Mouse (Mus musculus) urinary bladder, adult 2 months (tissue): ENCODE measurements around the gene Smim22. TPM values are rescaled to one million over a fixed set of nuclear protein-coding genes. Genes with fewer than 3 reads are reported as not detected.

Experiments used
- DNase-seq: peaks from one replicate; pipeline ENCODE4 v3.0.0; 2022; ENCODE audit warnings: low spot score
- polyA plus RNA-seq: library from polyadenylated mRNA; depleted of rRNA; stranded (reverse); fragments of >200 nt; gene quantifications from 2 replicates; pipeline ENCODE4 v1.2.3, GENCODE M21; 2012; rRNA removed

The Smim22 gene
- polyA plus RNA-seq, 1 experiment, result 92.6 TPM

DNA sequence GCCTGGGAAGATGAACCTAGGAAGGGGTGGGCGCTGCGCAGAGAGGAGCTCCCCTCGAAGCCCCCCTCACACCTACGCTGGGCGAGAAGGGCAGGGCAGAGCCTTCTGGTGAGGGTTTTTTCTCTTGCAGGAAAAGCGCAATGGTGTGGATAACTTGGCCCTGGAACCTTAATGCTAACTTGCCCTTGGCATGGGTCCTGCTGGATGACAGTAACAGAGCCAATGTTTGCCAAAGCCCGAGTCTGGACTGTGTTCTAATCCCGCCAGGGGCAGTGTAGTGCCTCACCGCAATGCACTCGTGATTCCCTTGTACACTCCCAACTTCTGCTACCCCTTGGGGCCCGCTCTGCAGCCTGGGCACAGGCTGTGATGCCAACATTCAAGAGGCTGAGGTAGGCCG, 988 bp downstream of the Smim22 start:
- DNase-seq, result no peak

DNA sequence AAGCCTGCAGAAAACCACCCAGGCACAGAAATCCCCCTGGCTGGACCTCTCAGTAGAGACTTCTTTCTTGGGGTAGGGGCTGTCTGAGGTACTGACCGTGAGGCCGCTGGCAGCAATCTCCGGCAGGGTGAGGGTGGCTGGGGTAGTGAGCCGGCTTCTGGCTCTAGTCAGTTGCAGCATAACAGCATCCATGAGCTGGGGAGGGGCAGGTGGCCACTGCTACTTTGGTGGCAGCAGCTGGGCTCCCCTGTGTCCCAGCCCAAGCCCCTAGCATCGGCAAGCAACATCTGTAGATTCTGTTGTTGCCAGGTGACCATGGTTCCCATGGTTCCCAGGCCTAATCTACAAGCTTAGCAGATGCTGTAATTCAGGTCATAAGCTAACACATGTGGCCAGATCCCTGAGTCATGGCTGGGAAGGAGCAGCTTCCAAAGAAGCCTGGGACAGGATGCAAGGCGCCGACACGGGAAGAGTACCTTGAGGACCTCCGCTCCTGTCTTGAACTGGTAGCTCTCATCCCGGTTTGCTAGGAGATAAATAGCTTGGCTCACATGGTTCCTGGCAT, 3.4 kb downstream of the Smim22 start:
- no peak for DNase-seq

DNA sequence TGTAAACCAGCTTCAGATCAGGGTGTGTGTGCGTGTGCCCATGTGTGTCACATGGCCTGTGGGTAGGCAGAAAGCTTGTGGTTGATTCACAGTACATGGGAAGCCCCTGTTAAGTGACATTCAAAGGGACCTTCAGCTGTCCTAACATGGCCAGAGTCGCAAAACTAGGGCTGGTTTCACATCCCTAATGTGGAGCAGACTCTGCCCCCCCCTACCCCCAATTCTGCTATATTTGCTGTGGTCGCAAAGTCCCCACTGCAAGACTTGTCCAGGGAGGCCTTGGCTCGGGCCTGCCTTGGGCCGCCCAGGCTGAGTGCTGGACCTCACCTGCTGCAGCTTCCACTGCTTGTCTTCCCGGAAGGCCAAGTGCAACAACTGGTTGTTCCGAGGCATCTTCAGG, 4.2 kb downstream of the Smim22 start:
- DNase-seq, result no peak

DNA sequence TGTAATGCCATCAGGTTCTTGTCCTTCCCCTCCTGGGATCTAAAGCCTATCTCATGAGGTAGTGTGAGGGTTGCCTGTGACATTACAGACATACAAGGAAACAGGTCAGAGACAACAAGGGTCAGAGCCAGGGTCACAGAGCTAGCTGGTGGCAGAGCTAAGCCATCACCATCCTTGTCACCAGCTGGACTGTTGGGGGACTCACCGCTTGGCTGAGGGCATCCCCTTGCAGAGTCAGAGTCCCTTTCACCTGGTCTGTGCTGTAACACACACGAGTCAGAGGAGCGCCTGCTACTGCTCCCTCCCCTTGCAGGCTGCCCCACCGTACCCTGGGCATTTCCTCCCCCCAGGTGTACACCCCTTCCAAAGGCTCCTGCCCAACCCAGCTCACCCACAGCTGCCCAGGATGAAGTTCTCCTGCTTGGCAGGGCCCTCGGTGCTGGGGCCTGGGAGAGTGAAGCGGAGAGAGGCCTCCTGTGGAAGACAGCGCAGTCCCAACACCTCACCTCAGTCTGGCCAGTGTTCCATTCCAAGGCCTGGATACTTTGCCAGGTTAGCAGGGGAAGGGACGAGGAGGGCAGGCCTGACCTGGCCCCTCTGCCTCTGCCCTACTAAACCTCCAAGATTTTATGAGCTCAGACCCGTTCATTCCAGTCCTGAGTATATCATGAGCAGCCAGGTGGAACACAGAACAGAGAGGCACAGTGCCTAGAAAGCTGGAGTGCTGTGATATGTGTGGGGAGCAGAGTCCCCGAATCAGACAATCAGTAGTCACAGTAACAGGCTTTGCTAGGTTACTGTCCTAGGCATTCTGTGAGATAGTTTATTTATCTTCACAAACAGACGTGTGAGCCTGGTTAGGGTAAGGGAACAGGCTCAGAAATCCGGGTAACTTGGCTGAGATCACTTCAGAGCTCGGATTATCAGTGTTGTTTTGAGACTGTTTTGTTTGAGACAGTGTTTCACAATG, 5.2 kb downstream of the Smim22 start:
- DNase-seq, result no peak

DNA sequence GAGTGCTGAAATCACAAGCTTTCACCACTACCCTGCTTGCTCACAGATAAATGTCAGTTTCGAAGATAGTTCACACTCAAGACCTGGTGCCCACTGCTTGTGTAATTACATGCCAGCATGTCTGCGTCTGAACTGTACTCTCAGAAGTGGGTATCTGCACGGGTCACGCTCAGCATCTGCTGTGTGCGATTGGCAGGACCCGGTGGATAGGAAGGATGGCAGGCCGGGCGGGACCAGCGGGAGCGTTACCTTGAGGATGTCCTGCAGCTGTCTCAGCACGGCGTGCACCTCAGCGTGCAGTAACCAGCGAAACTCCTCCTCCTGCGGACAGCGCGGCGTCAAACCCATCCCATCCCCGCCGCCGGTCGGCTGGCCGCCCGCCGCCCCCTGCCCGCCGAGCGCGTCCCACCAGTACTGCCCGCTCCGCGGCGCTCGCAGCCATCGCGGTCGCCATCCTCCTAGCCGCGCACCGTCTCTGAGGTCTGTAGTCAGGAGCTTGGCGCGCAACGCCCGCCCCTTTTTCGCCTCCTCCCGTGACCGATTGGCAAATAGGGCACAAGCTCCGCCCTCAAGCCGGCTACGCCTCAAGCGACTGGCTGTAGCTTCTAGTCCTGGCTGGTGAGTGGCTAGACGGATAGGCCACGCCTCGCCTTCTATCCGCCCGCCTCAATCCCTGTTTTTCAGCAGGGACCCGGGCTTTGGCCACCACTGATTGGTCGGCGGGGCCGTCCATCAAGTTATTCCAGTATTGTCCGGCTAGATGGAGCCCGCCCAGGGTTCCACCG, 6.2 kb downstream of the Smim22 start, which contains the start of gene Rogdi:
TSS of gene Rogdi (minus strand) at position 500 of the 785 bp plus-strand sequence.
- peak; percentile 86 for DNase-seq

DNA sequence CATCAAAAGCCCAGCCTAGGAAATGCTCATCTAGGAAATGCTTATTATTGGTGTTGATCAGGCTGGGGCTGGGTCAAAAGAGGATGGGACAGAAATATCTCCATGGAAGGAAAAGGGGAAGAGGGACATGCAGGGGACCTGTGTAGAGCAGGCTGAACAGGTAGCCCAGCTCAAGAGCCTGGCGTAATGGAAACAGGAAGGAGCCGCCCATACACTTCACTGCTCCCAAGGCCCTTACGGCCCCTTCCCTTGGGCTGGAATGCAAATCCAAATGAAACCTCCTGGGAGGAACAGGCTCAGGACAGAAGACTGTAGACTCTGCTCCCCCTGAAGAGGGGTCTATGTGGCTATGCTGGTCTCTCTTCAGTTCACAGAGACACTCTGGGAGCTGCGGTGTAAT, 7.5 kb downstream of the Smim22 start:
- DNase-seq, result no peak

DNA sequence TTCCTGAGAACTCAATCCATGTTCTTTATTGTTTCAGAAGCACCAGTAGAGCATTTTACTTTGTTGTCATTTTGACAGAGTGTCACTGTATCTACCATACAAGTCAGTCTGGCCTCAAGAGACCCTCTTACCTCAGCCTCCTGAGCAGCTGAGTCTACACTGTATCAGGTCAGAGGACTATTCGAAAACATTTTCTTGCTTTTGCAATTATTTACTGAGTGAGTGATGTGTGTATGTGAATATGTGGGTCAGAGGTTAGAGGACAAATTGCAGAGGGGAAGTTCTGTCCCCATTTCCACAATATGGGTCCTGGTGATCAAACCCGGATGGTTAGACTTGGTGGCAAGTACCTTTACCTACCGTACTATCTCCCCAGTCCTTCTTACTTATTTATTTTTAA, 16.9 kb downstream of the Smim22 start:
- DNase-seq, result no peak

DNA sequence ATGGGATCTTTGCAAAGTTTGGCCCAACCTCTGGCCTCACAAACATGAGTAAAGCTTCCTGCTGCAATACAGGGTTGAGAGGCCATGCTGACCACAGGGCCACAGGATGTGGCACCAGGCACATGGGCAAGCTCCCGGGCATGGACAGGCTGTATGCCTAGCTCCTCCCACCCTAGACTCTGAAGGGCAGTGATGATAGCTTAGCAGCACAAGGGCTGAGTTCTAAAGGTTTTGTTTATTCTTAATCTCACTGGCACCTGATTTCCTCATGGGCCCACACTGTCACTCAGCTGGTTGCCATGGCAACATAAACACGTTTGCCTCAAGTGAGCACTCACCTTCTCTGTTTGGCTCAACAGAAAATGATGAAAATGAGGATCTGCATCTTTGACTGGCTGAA, 22.8 kb downstream of the Smim22 start:
- DNase-seq, result no peak

DNA sequence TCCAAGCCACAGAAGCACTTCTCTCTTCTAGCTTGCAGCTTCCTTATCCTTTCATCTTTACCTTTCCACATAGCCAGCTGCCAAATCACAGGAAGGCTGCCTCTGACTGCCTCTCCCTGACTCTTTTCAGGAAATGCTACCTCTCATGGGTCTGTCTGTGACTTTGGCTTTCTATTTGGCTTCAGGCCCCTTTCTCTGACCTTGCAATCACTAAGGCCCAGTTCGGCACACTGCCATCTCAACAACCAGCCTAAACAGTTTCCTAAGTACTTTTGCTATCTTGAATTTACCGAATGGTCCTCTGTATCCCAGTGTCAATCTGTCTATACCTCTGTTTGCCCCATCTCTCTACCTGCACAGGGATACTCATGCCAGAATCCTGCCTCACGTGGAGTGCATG, 28.5 kb downstream of the Smim22 start:
- no peak for DNase-seq

DNA sequence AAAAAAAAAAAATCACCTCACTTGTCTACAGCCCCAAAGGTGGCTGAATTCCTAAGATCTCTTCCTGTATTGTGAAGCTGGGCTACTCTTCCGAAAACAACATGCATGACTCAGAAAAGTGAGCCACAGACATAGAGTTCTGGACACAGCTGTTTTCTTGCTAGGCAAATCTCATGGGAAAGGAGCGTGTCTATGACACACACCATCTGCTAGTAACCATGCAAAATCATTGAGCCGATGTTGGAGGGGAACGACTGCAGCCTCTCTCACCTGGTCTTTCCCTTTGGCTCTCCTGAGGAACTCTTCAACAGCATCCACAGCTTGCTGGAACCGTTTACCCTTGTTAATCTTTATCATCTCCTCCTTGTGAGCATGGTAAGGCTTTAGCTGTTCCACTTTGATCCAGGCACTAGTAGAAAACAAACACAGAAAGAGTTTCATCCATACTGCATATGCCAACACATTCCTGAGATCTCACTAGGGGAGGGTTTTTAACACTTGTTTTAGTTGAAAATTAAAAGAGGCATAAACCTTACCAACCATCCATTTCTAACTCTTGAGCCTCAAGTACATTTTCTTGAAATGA, 29.7 kb downstream of the Smim22 start:
- DNase-seq, result no peak

DNA sequence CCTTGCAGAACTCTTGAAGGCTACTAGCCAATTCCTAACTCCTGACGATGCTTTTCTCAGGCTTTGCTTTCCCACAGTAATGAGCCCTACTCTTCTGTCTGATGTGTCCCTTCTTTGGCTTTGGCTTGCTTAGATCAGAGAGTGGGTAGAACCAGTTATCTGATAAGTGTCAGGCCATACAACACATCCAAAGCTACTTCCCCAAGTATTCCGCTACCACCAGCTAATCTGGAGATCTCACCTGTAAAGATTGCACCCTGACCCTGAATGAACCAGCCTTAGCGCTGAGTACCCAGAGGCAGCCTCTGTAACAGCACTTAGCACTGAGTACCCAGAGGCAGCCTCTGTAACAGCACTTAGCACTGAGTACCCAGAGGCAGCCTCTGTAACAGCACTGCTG, 38.2 kb downstream of the Smim22 start:
- DNase-seq, result no peak

DNA sequence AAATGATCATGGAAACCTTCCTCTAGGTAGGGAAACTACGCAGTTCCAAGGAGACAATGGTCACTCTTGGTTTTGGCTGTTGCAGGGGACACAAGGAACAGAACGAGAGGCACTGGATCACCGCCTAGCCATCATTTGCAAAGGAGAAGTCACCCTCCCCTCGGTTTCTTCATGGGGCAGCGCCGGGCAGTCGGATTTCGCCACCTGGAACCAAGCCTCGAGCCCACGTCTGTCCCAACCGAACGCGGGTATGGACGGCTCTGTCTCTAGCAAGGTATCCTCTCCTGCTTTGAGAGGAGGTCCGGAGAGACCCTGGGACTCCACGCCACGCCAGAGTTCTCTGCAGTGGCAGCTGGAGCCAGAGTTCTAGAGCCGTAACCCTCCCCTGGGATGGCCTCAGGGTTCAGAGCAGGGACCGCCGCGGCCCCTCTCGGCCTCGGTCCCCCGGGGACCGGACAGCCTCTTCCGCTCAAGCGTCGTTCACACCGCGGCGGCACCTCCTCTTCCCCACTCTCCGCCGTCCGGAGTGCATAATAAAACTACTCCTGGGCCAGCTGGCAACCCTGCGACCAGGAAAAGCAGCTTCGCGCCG, 42.2 kb downstream of the Smim22 start:
- no peak for DNase-seq

DNA sequence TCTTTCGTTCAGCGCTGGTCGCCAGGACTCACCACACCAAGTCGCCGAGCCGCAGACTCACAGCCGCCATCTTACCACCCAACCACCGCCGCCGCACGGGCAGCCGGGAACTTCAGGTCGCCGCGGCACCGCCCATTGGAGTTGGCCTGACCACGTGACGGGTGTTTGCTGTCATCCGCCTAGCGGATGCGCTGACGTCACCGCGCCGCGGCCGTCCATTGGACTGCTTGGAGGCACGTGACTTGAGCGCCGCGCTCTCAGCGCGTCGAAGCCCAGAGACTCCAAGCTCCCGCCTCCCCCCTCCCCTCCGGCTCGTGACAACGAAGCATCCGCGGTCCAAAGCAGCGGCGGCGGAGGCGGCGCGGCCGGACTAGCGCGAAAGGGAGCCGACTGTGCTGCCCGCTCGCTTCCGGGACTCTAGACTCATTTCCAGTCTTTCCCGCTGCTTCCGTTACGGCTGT, 42.7 kb downstream of the Smim22 start, which contains the start of the genes Glyr1 and Ubn1:
TSS of gene Glyr1 (minus strand) at position 90 of the 461 bp plus-strand sequence.
TSS of gene Ubn1 (plus strand) at position 284 of the 461 bp plus-strand sequence.
- peak; percentile 95 for DNase-seq

DNA sequence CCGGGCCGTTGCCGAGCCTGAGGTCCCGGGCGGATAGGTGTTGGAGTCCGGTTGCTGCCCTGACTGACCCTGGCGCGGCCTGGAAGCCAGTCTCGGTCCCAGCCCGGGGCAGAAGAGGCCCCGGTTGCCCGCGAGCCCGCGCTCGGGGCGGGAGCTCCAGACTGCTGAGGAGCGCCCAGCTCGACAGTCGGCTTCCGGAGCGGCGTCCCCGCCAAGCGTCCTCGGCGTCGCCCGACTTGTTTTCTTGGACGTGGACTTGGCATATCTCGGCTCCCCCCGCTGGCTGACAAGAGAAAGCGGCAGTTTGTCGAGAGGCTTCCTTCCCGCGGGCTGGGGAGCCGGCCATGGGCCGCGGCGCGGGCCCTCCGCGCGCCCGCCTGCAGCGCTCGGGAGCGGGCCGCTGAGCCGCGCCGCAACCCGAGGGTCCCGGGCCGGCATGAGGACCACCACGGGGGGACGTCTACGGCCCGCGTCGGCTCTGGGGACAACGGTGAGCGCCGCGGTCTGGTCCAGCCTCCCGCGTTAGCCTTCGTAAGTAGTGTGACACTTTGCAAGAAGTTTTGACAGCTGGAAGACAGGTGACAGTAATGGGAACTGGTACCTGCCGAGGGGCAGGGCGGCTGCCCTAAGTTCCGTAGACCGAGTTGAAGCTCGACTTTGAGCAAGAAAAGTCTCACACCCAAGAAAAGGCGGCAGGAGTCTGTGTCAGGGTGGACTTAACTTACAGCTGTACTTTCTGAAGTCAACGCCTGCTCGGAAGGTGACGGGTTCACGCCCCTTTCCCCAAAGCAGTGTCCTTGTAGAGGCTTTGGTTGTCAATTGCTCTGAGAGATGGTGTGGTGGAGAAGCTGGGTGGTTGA, 43.4 kb downstream of the Smim22 start:
- no peak for DNase-seq

Other genes starting within 250 kb of the Smim22 start
- 41.1 and 51.1 TPM in 2 replicates for gene Cdip1, start 217.0 kb upstream of the Smim22 start, polyA plus RNA-seq
- 0.09 TPM in 1 of 2 replicates, not detected in the other for gene 4930562C15Rik, start 171.9 kb upstream of the Smim22 start, polyA plus RNA-seq
- 21.5 and 41.1 TPM in 2 replicates for gene Ubald1, start 127.0 kb upstream of the Smim22 start, polyA plus RNA-seq
- gene Mgrn1, start 121.0 kb upstream of the Smim22 start, polyA plus RNA-seq, result 84.0 and 91.8 TPM in 2 replicates
- gene Nudt16l1, start 68.5 kb upstream of the Smim22 start, polyA plus RNA-seq, result 59.9 and 64.6 TPM in 2 replicates
- 56.9 and 77.5 TPM in 2 replicates for gene Anks3, start 43.1 kb upstream of the Smim22 start, polyA plus RNA-seq
- gene Sept12, start 9.4 kb upstream of the Smim22 start, polyA plus RNA-seq, result 0.19 and 0.21 TPM in 2 replicates
- gene Rogdi, start 6.3 kb downstream of the Smim22 start, polyA plus RNA-seq, result 59.9 and 64.7 TPM in 2 replicates
- gene Glyr1, start 42.6 kb downstream of the Smim22 start, polyA plus RNA-seq, result 79.8 and 84.7 TPM in 2 replicates
- gene Ubn1, start 42.8 kb downstream of the Smim22 start, polyA plus RNA-seq, result 32.5 and 33.1 TPM in 2 replicates
- gene Ppl, start 125.1 kb downstream of the Smim22 start, polyA plus RNA-seq, result 22.7 and 33.1 TPM in 2 replicates
- gene Sec14l5, start 139.8 kb downstream of the Smim22 start, polyA plus RNA-seq, result 0.13 and 0.18 TPM in 2 replicates
- 32.7 and 37.1 TPM in 2 replicates for gene Nagpa, start 196.7 kb downstream of the Smim22 start, polyA plus RNA-seq
- gene AU021092, start 215.0 kb downstream of the Smim22 start, polyA plus RNA-seq, result 9.0 and 10.5 TPM in 2 replicates
- 46.0 and 52.5 TPM in 2 replicates for gene Alg1, start 226.3 kb downstream of the Smim22 start, polyA plus RNA-seq
- gene Eef2kmt, start 248.7 kb downstream of the Smim22 start, polyA plus RNA-seq, result 34.0 and 41.0 TPM in 2 replicates